ENCODE assay signal across 9 mouse cellular contexts in genomic region chr14:103098213-103098586, GRCm38 (mm10). TPM values are rescaled to one million over a fixed set of nuclear protein-coding genes. Genes with fewer than 3 reads are reported as not detected.
A peak's percentile ranks its signal among the peaks of the same experiment; 100 is the strongest.
DNase-seq lines count a peak whose midpoint lies in the region; ATAC-seq and TF ChIP-seq lines count a peak whose summit lies in the region.
"Had no signal": no experiment of that assay in that cellular context is flagged by ENCODE, and none has a peak within 500 bp of the region (broad histone marks: within the 10 kb centered on the region; RNA-seq: fewer than 3 reads in every experiment).

No protein-coding gene starts in this region.

- peaks cover 33% of the 10 kb centered on the region for H3K36me3 ChIP-seq in embryonic facial prominence, embryonic 10.5 days (replicated peaks)
- no peaks in the 10 kb centered on the region for H3K36me3 ChIP-seq in intestine, embryonic 15.5 days
- peaks cover 11% of the 10 kb centered on the region for H3K36me3 ChIP-seq in neural tube, embryonic 13.5 days

- H3K9me3 ChIP-seq in embryonic facial prominence, embryonic 10.5 days: no peaks in the 10 kb centered on the region
- no peaks in the 10 kb centered on the region for H3K9me3 ChIP-seq in intestine, embryonic 15.5 days
- H3K9me3 ChIP-seq in neural tube, embryonic 13.5 days: no peaks in the 10 kb centered on the region

- no peak for TF ChIP-seq CTCF in left cerebral cortex, adult 2 months (IDR thresholded peaks at IDR 0.05)

- 4% methylated on average over 2 of the region's 2 CpGs for WGBS in embryonic facial prominence, embryonic 10.5 days
- under 1% methylated on average over 2 of the region's 2 CpGs for WGBS in intestine, embryonic 15.5 days
- 0% methylated on average over 2 of the region's 2 CpGs for WGBS in neural tube, embryonic 13.5 days

- H3K9ac ChIP-seq in intestine, embryonic 15.5 days: peak overlapping the region; percentile 98
- peak overlapping the region; percentile 98 for H3K9ac ChIP-seq in neural tube, embryonic 13.5 days

- peaks cover 16% of the 10 kb centered on the region for H3K4me1 ChIP-seq in embryonic facial prominence, embryonic 10.5 days
- peaks cover 19% of the 10 kb centered on the region for H3K4me1 ChIP-seq in intestine, embryonic 15.5 days (replicated peaks)
- H3K4me1 ChIP-seq in neural tube, embryonic 13.5 days (replicated peaks): peaks cover 50% of the 10 kb centered on the region

- DNase-seq in left cerebral cortex, adult 2 months (ENCODE audit: extremely low spot score in 1 of 2, low spot score in 2 of 2): no peak
- no peak for DNase-seq in left cerebral cortex, postnatal 25 days (ENCODE audit: low spot score in 2 of 2)
- no peak for DNase-seq in embryonic facial prominence, embryonic 10.5 days (ENCODE audit: low spot score)
- no peak for DNase-seq in embryo, embryonic 10.5 days (ENCODE audit: low spot score)
- DNase-seq in cerebellum, postnatal 25 days: no peak
- no peak for DNase-seq in layer of hippocampus, postnatal 10 days (ENCODE audit: low spot score in 2 of 2)

- peak overlapping the region; percentile 90 for H3K27ac ChIP-seq in left cerebral cortex, adult 2 months
- peak overlapping the region; percentile 99 for H3K27ac ChIP-seq in embryonic facial prominence, embryonic 10.5 days (replicated peaks)
- peak overlapping the region; percentile 99; the same call in 1 of the 2 replicates for H3K27ac ChIP-seq in intestine, embryonic 15.5 days
- H3K27ac ChIP-seq in neural tube, embryonic 13.5 days (replicated peaks): peak overlapping the region; percentile 99; the same call in 1 of the 2 replicates

- ATAC-seq in intestine, embryonic 15.5 days: no peak
- ATAC-seq in neural tube, embryonic 13.5 days (ENCODE audit: low read depth): no peak; the same call in 1 of the 2 replicates

- no peaks in the 10 kb centered on the region for H3K27me3 ChIP-seq in embryonic facial prominence, embryonic 10.5 days (replicated peaks; ENCODE audit: low read depth, poor library complexity, severe bottlenecking)
- no peaks in the 10 kb centered on the region for H3K27me3 ChIP-seq in intestine, embryonic 15.5 days (replicated peaks)
- no peaks in the 10 kb centered on the region for H3K27me3 ChIP-seq in neural tube, embryonic 13.5 days

- H3K4me3 ChIP-seq in left cerebral cortex, adult 2 months: peak overlapping the region; percentile 97
- peak overlapping the region; percentile 85 for H3K4me3 ChIP-seq in embryonic facial prominence, embryonic 10.5 days
- peak overlapping the region; percentile 88 for H3K4me3 ChIP-seq in intestine, embryonic 15.5 days (replicated peaks)
- peak overlapping the region; percentile 85 for H3K4me3 ChIP-seq in neural tube, embryonic 13.5 days

- peak overlapping the region; percentile 61 for H3K4me2 ChIP-seq in intestine, embryonic 15.5 days (replicated peaks)
- peak overlapping the region; percentile 76 for H3K4me2 ChIP-seq in neural tube, embryonic 13.5 days

- intact Hi-C loops in left cerebral cortex, adult 2 months (cut with DNase I): loop anchor here (10.0 kb wide), 2 partner anchors 377 to 567 kb away; no protein-coding TSS in a partner anchor
- intact Hi-C loops in left cerebral cortex, postnatal 25 days (cut with DNase I): no loop called here

RNA-seq across cellular contexts. Expression of gene Fbxl3, which starts 1.2 kb away (rescaled TPM):
- 100 to 1,000 TPM in 1 of 2 experiments, 10 to 100 TPM in 1; 99.8 to 105 TPM for total RNA-seq in left cerebral cortex, adult 2 months (2021)
- total RNA-seq in left cerebral cortex, postnatal 25 days (2021): 10 to 100 TPM; 89.1 to 89.7 TPM
- polyA plus RNA-seq in embryonic facial prominence, embryonic 10.5 days (2016; fragmentation: Nextera tagmentation; extraction: Ambion mirVana): 13.9 and 15.0 TPM in 2 replicates
- 22.4 and 23.0 TPM in 2 replicates for polyA plus RNA-seq in intestine, embryonic 15.5 days (2015; fragmentation: Nextera tagmentation; extraction: Ambion mirVana)
- polyA plus RNA-seq in neural tube, embryonic 13.5 days (2015; fragmentation: Nextera tagmentation; extraction: Ambion mirVana): 25.0 and 26.5 TPM in 2 replicates
- total RNA-seq in layer of hippocampus, postnatal 10 days (2021): 10 to 100 TPM; 66.6 to 80.9 TPM

RNA-seq across cellular contexts. Expression of gene Cln5, which starts 28.2 kb away (rescaled TPM):
- total RNA-seq in left cerebral cortex, adult 2 months (2021): 10 to 100 TPM in 1 of 2 experiments, 1 to 10 TPM in 1; 7.7 to 11.6 TPM
- total RNA-seq in left cerebral cortex, postnatal 25 days (2021): 1 to 10 TPM; 9.2 to 9.8 TPM
- polyA plus RNA-seq in embryonic facial prominence, embryonic 10.5 days (2016; fragmentation: Nextera tagmentation; extraction: Ambion mirVana): 24.0 and 25.7 TPM in 2 replicates
- polyA plus RNA-seq in intestine, embryonic 15.5 days (2015; fragmentation: Nextera tagmentation; extraction: Ambion mirVana): 29.0 and 29.6 TPM in 2 replicates
- polyA plus RNA-seq in neural tube, embryonic 13.5 days (2015; fragmentation: Nextera tagmentation; extraction: Ambion mirVana): 16.2 and 18.1 TPM in 2 replicates
- total RNA-seq in layer of hippocampus, postnatal 10 days (2021): 1 to 10 TPM; 6.5 to 6.9 TPM

RNA-seq across cellular contexts. Expression of gene Acod1, which starts 51.4 kb away (rescaled TPM):
- total RNA-seq in left cerebral cortex, adult 2 months (2021): not detected
- total RNA-seq in left cerebral cortex, postnatal 25 days (2021): not detected
- not detected in 2 replicates for polyA plus RNA-seq in embryonic facial prominence, embryonic 10.5 days (2016; fragmentation: Nextera tagmentation; extraction: Ambion mirVana)
- polyA plus RNA-seq in intestine, embryonic 15.5 days (2015; fragmentation: Nextera tagmentation; extraction: Ambion mirVana): 0.06 and 0.08 TPM in 2 replicates
- not detected in 2 replicates for polyA plus RNA-seq in neural tube, embryonic 13.5 days (2015; fragmentation: Nextera tagmentation; extraction: Ambion mirVana)
- total RNA-seq in layer of hippocampus, postnatal 10 days (2021): not detected
- polyA plus RNA-seq: activated CD4-positive, CD25-positive, alpha-beta regulatory T cell, adult 4 months had no signal
